Mouse (Mus musculus) heart, embryonic 10.5 days (tissue): ENCODE measurements around the gene Suco. TPM values are rescaled to one million over a fixed set of nuclear protein-coding genes. Genes with fewer than 3 reads are reported as not detected.

Source experiments
- DNase-seq: peaks from one replicate; pipeline ENCODE4 v3.0.0-alpha.2; 2017; ENCODE audit warnings: low spot score
- H3K27ac ChIP-seq: fragments of 300-500 bp; sonication (generic); 2 replicates; pipeline ENCODE4 v1.5.1; 2016; ENCODE audit warnings: mild to moderate bottlenecking
- H3K27me3 ChIP-seq: fragments of 300-500 bp; sonication (generic); 2 replicates; pipeline ENCODE4 v1.6.1; 2016; ENCODE audit warnings: mild to moderate bottlenecking; ENCODE audit not compliant: poor library complexity, insufficient read depth, severe bottlenecking
- H3K36me3 ChIP-seq: fragments of 300-500 bp; sonication (generic); 2 replicates; pipeline ENCODE4 v1.6.1; 2016; ENCODE audit warnings: mild to moderate bottlenecking, moderate library complexity
- H3K4me1 ChIP-seq: fragments of 300-500 bp; sonication (generic); 2 replicates; pipeline ENCODE4 v1.6.1; 2016; ENCODE audit warnings: mild to moderate bottlenecking
- H3K4me3 ChIP-seq: fragments of 300-500 bp; sonication (generic); 2 replicates; pipeline ENCODE4 v1.5.1; 2016; ENCODE audit warnings: mild to moderate bottlenecking, moderate library complexity
- H3K9me3 ChIP-seq: fragments of 300-500 bp; sonication (generic); 2 replicates; pipeline ENCODE4 v1.6.1; 2016; ENCODE audit warnings: mild to moderate bottlenecking, moderate library complexity
- WGBS: fragments of 180-500 bp; shearing (Covaris S2); methylation state at CpG from one replicate; pipeline ENCODE4 v1.1.7; 2016; 5-methylcytosine and 5-hydroxymethylcytosine counted together
- polyA plus RNA-seq: library from polyadenylated mRNA; unstranded; fragments of >200 nt; fragmentation: Nextera tagmentation; extraction: Ambion mirVana; gene quantifications from 2 replicates; pipeline ENCODE4 v1.2.1, GENCODE M21; 2016

Gene Suco
- 23.4 and 26.1 TPM in 2 replicates for polyA plus RNA-seq

GRCm38 (mm10) chr1:161876553-161877447, at the start of gene Suco:
TSS of gene Suco (minus strand) at chr1:161876682.
- Histone ChIP-seq H3K27ac (peak within 1 kb of the TSS; percentile 95), H3K27me3 (no peaks in the 10 kb centered on the region), H3K9me3 (no peaks in the 10 kb centered on the region), H3K4me3 (peak within 1 kb of the TSS; percentile 88), H3K4me1 (peaks cover 18% of the 10 kb centered on the region), H3K36me3 (no peaks in the 10 kb centered on the region)
- peak; percentile 100 for DNase-seq
- WGBS = under 1% methylated on average over 61 of the region's 74 CpGs

GRCm38 (mm10) chr1:161925281-161925805, 48.9 kb upstream of the Suco start:
- no peak overlapping the region for H3K27ac ChIP-seq
- no peak overlapping the region for H3K4me3 ChIP-seq
- 80% methylated on average over 13 of the region's 13 CpGs for WGBS
- DNase-seq = no peak
- H3K36me3 ChIP-seq = no peaks in the 10 kb centered on the region
- no peaks in the 10 kb centered on the region for H3K9me3 ChIP-seq
- no peaks in the 10 kb centered on the region for H3K27me3 ChIP-seq
- no peaks in the 10 kb centered on the region for H3K4me1 ChIP-seq

- WGBS = 85% methylated on average over 3 of the region's 3 CpGs
These were observed 47.8 kb upstream of the Suco start for GRCm38 (mm10) chr1:161924321-161924720.

GRCm38 (mm10) chr1:161921928-161922327, 45.4 kb upstream of the Suco start:
- no peak overlapping the region for H3K27ac ChIP-seq
- no peaks in the 10 kb centered on the region for H3K36me3 ChIP-seq
- H3K4me3 ChIP-seq = no peak overlapping the region
- no peaks in the 10 kb centered on the region for H3K27me3 ChIP-seq
- peaks cover 12% of the 10 kb centered on the region for H3K4me1 ChIP-seq
- 85% methylated on average over 6 of the region's 6 CpGs for WGBS
- no peak for DNase-seq
- H3K9me3 ChIP-seq = no peaks in the 10 kb centered on the region

More at GRCm38 (mm10) chr1:161924321-161924720, 47.8 kb upstream of the Suco start:
- H3K27me3 ChIP-seq = no peaks in the 10 kb centered on the region
- no peaks in the 10 kb centered on the region for H3K9me3 ChIP-seq
- no peaks in the 10 kb centered on the region for H3K36me3 ChIP-seq
- H3K4me1 ChIP-seq = no peaks in the 10 kb centered on the region
- DNase-seq = no peak
- no peak overlapping the region for H3K4me3 ChIP-seq
- H3K27ac ChIP-seq = no peak overlapping the region

- Histone ChIP-seq H3K4me3 (no peak overlapping the region), H3K4me1 (peaks cover 16% of the 10 kb centered on the region), H3K27me3 (no peaks in the 10 kb centered on the region), H3K27ac (no peak overlapping the region), H3K36me3 (no peaks in the 10 kb centered on the region), H3K9me3 (no peaks in the 10 kb centered on the region)
- DNase-seq = no peak
- WGBS = 84% methylated on average over 9 of the region's 9 CpGs
These were observed 44.3 kb upstream of the Suco start for GRCm38 (mm10) chr1:161920475-161921454.

GRCm38 (mm10) chr1:161919594-161919993, 43.1 kb upstream of the Suco start:
- H3K27ac ChIP-seq = no peak overlapping the region
- peaks cover 18% of the 10 kb centered on the region for H3K4me1 ChIP-seq
- WGBS = 89% methylated on average over 2 of the region's 2 CpGs
- no peak for DNase-seq
- H3K27me3 ChIP-seq = no peaks in the 10 kb centered on the region
- no peaks in the 10 kb centered on the region for H3K9me3 ChIP-seq
- no peak overlapping the region for H3K4me3 ChIP-seq
- no peaks in the 10 kb centered on the region for H3K36me3 ChIP-seq

GRCm38 (mm10) chr1:161918682-161919372, 42.3 kb upstream of the Suco start:
- Histone ChIP-seq H3K4me1 (peaks cover 24% of the 10 kb centered on the region), H3K4me3 (no peak overlapping the region), H3K27ac (peak overlapping the region; percentile 19), H3K27me3 (no peaks in the 10 kb centered on the region), H3K36me3 (no peaks in the 10 kb centered on the region), H3K9me3 (no peaks in the 10 kb centered on the region)
- whole genome bisulfite sequencing = 54% methylated on average over 7 of the region's 7 CpGs
- DNase-seq = no peak

- no peaks in the 10 kb centered on the region for H3K27me3 ChIP-seq
- peaks cover 31% of the 10 kb centered on the region for H3K4me1 ChIP-seq
- no peaks in the 10 kb centered on the region for H3K9me3 ChIP-seq
- H3K36me3 ChIP-seq = no peaks in the 10 kb centered on the region
- WGBS = 86% methylated on average over 3 of the region's 3 CpGs
- DNase-seq = no peak
- H3K27ac ChIP-seq = peak overlapping the region; percentile 19
- no peak overlapping the region for H3K4me3 ChIP-seq
These were observed 41.5 kb upstream of the Suco start for GRCm38 (mm10) chr1:161917940-161918484.

GRCm38 (mm10) chr1:161916036-161916435, 39.6 kb upstream of the Suco start:
- H3K4me3 ChIP-seq = no peak overlapping the region
- no peaks in the 10 kb centered on the region for H3K36me3 ChIP-seq
- DNase-seq = no peak
- 35% methylated on average over 3 of the region's 3 CpGs for WGBS
- peak overlapping the region; percentile 42; the same call in 1 of the 2 replicates for H3K27ac ChIP-seq
- H3K9me3 ChIP-seq = no peaks in the 10 kb centered on the region
- no peaks in the 10 kb centered on the region for H3K27me3 ChIP-seq
- peaks cover 31% of the 10 kb centered on the region for H3K4me1 ChIP-seq

GRCm38 (mm10) chr1:161913648-161913984, 37.1 kb upstream of the Suco start:
- Histone ChIP-seq H3K27me3 (no peaks in the 10 kb centered on the region), H3K9me3 (no peaks in the 10 kb centered on the region), H3K27ac (no peak overlapping the region), H3K4me1 (peaks cover 27% of the 10 kb centered on the region), H3K36me3 (no peaks in the 10 kb centered on the region), H3K4me3 (no peak overlapping the region)
- WGBS = 29% methylated on average over 7 of the region's 7 CpGs
- no peak for DNase-seq

- Histone ChIP-seq H3K9me3 (no peaks in the 10 kb centered on the region), H3K4me3 (no peak overlapping the region), H3K27ac (no peak overlapping the region), H3K27me3 (no peaks in the 10 kb centered on the region), H3K4me1 (peaks cover 25% of the 10 kb centered on the region), H3K36me3 (no peaks in the 10 kb centered on the region)
- 48% methylated on average over 4 of the region's 4 CpGs for WGBS
- no peak for DNase-seq
These were observed 36.6 kb upstream of the Suco start for GRCm38 (mm10) chr1:161912940-161913647.
